Mouse (Mus musculus): ENCODE data around the gene Cpm. TPM values are rescaled to one million over a fixed set of nuclear protein-coding genes. Genes with fewer than 3 reads are reported as not detected.

The Cpm gene
- total and polyA plus RNA-seq, 3 experiments, result 0.04 to 0.31 (median 0.17) TPM

GRCm38 (mm10) chr10:117674359-117675019 is 45.2 kb downstream of the Cpm start:
- Histone ChIP-seq H3K4me2 (ENCODE audit: insufficient read depth, low read depth, poor library complexity, severe bottlenecking) (no peak overlapping the region), H3K9ac (ENCODE audit: insufficient read depth, low read depth) (no peak overlapping the region), H3K9me3 (replicated peaks; ENCODE audit: low read length) (no peaks in the 10 kb centered on the region), H3K4me3 (replicated peaks in 1 of 3; ENCODE audit: low read depth in 2 of 3, low read length in 2 of 3, poor library complexity in 1 of 3) (no peak overlapping the region), H3K79me2 (replicated peaks; ENCODE audit: control insufficient read depth, extremely low read depth, insufficient read depth, poor library complexity, severe bottlenecking) (no peaks in the 10 kb centered on the region), H3K36me3 (replicated peaks in 1 of 2; ENCODE audit: control insufficient read depth in 1 of 2, insufficient read depth in 1 of 2, low read length in 1 of 2) (no peaks in the 10 kb centered on the region), H3K27me3 (replicated peaks) (no peaks in the 10 kb centered on the region), H3K27ac (ENCODE audit: insufficient read depth, low read depth) (no peak overlapping the region), H3K4me1 (ENCODE audit: control insufficient read depth in 1 of 2, insufficient read depth in 2 of 2) (peaks cover 0 to 3% of the 10 kb centered on the region in 2 experiments; a peak in 2 of 4 replicates)
- DNase-seq (ENCODE audit: extremely low read depth), result no peak
- in situ Hi-C loops (cut with MboI; ENCODE audit: low pct_ligation_motif_present, low pct_unique_long_range_greater_than_20kb, low sequenced_read_pairs) (loop anchor here (5.0 kb wide), 1 partner anchor 212 kb away; no protein-coding TSS in a partner anchor), dilution Hi-C loops (cut with MboI; ENCODE audit: extremely low pct_ligation_motif_present, extremely low pct_unique_long_range_greater_than_20kb, low sequenced_read_pairs) (no loop called here)
- TF ChIP-seq ZKSCAN1 (IDR thresholded peaks at IDR 0.05; ENCODE audit: borderline replicate concordance, low read depth, low read length), result no peak
- no peak for TF ChIP-seq ZNF384 (IDR thresholded peaks at IDR 0.05; ENCODE audit: low read depth, low read length)
- TF ChIP-seq MAFK (IDR thresholded peaks at IDR 0.05; ENCODE audit: insufficient replicate concordance, low read length), result no peak
- no peak for TF ChIP-seq NRF1 (IDR thresholded peaks at IDR 0.05; ENCODE audit: low read depth, low read length)
- TF ChIP-seq E2F4 (IDR thresholded peaks at IDR 0.05; ENCODE audit: insufficient replicate concordance, low read depth, low read length), result no peak
- no peak for TF ChIP-seq NELFE (IDR thresholded peaks at IDR 0.05; ENCODE audit: low read depth, low read length)
- no peak for TF ChIP-seq USF2 (conservative IDR thresholded peaks at IDR 0.05; ENCODE audit: low read depth, low read length)
- no peak for TF ChIP-seq JUN (IDR thresholded peaks at IDR 0.05; ENCODE audit: insufficient read depth, low read depth, low read length)

GRCm38 (mm10) chr10:117675096-117676035 is 46.1 kb downstream of the Cpm start:
- in situ Hi-C loops (cut with MboI; ENCODE audit: low pct_ligation_motif_present, low pct_unique_long_range_greater_than_20kb, low sequenced_read_pairs) (loop anchor here (5.0 kb wide), 1 partner anchor 213 kb away; no protein-coding TSS in a partner anchor), dilution Hi-C loops (cut with MboI; ENCODE audit: extremely low pct_ligation_motif_present, extremely low pct_unique_long_range_greater_than_20kb, low sequenced_read_pairs) (no loop called here)
- Histone ChIP-seq H3K4me2 (ENCODE audit: insufficient read depth, low read depth, poor library complexity, severe bottlenecking) (peak overlapping the region; percentile 89), H3K36me3 (replicated peaks in 1 of 2; ENCODE audit: control insufficient read depth in 1 of 2, insufficient read depth in 1 of 2, low read length in 1 of 2) (no peaks in the 10 kb centered on the region), H3K27ac (ENCODE audit: insufficient read depth, low read depth) (no peak overlapping the region), H3K79me2 (replicated peaks; ENCODE audit: control insufficient read depth, extremely low read depth, insufficient read depth, poor library complexity, severe bottlenecking) (no peaks in the 10 kb centered on the region), H3K9me3 (replicated peaks; ENCODE audit: low read length) (no peaks in the 10 kb centered on the region), H3K4me3 (replicated peaks in 1 of 3; ENCODE audit: low read depth in 2 of 3, low read length in 2 of 3, poor library complexity in 1 of 3) (no peak overlapping the region), H3K4me1 (ENCODE audit: control insufficient read depth in 1 of 2, insufficient read depth in 2 of 2) (peaks cover 0 to 3% of the 10 kb centered on the region in 2 experiments; a peak in 2 of 4 replicates), H3K9ac (ENCODE audit: insufficient read depth, low read depth) (no peak overlapping the region), H3K27me3 (replicated peaks) (no peaks in the 10 kb centered on the region)
- DNase-seq (ENCODE audit: extremely low read depth), result no peak
- TF ChIP-seq SMC3 (IDR thresholded peaks at IDR 0.05; ENCODE audit: low read depth, low read length) (no peak), USF2 (conservative IDR thresholded peaks at IDR 0.05; ENCODE audit: low read depth, low read length) (peak; percentile 76), USF1 (IDR thresholded peaks at IDR 0.05; ENCODE audit: low read depth, low read length) (peak; percentile 75), BHLHE40 (IDR thresholded peaks at IDR 0.05; ENCODE audit: low read depth, low read length) (peak; percentile 84), TBP (conservative IDR thresholded peaks at IDR 0.05; ENCODE audit: low read depth, low read length) (no peak)
